Mouse (Mus musculus) ES-CJ7 (cell line): Measurements from ENCODE around the gene Sun5.
A peak's percentile ranks its signal among the peaks of the same experiment; 100 is the strongest.

Experiments used
- DNase-seq: peaks from one replicate; pipeline ENCODE4 v3.0.0; 2011; ENCODE audit warnings: low read depth, low spot score

Sun5 gene

GRCm38 (mm10) chr2:153809921-153810320, 61.0 kb downstream of the Sun5 start:
- DNase-seq, result no peak

- no peak for DNase-seq
Observed at GRCm38 (mm10) chr2:153808841-153809240, 62.0 kb downstream of the Sun5 start.

GRCm38 (mm10) chr2:153808146-153808545, 62.7 kb downstream of the Sun5 start:
- no peak for DNase-seq

GRCm38 (mm10) chr2:153807464-153807863, 63.4 kb downstream of the Sun5 start:
- DNase-seq, result peak; percentile 58
